Mouse (Mus musculus): ENCODE measurements at regions not wholly inside any gene's neighbourhood (a gene's known extent, or its start where the extent isn't known, plus 50 kb on each side); places are given as distances from the start of the nearest gene placed in this dataset.
A peak's percentile ranks its signal among the peaks of the same experiment; 100 is the strongest.

DNA sequence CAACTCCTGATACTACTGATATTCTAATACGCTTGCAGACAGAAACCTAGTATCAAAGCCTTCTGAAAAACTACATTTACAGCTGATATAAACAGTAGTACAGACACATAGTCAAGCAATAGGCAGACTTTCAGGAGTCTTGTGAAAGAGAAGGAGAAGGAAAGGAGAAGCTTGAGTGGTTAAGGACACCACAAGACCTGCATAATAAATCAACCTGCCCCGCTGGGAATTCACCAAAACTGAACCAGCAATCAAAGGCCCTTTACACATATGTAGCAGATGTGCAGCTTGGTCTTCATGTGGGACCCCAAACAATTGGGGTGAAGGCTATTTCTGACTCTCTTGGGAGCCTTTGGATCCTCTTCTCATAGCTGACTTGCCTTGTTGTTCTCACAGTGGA, 1345.5 kb upstream of the Zeb2 start:
- no peaks in the 10 kb centered on the region for H3K36me3 ChIP-seq (replicated peaks)
- 84% methylated on average over 2 of the region's 2 CpGs for WGBS
- no peaks in the 10 kb centered on the region for H3K4me1 ChIP-seq
- no peaks in the 10 kb centered on the region for H3K9me3 ChIP-seq
- H3K27me3 ChIP-seq (replicated peaks; ENCODE audit: low read depth, poor library complexity, severe bottlenecking): no peaks in the 10 kb centered on the region
- no peak for DNase-seq (ENCODE audit: low spot score)
- no peak overlapping the region for H3K4me3 ChIP-seq
- no peak overlapping the region for H3K27ac ChIP-seq (replicated peaks)

DNA sequence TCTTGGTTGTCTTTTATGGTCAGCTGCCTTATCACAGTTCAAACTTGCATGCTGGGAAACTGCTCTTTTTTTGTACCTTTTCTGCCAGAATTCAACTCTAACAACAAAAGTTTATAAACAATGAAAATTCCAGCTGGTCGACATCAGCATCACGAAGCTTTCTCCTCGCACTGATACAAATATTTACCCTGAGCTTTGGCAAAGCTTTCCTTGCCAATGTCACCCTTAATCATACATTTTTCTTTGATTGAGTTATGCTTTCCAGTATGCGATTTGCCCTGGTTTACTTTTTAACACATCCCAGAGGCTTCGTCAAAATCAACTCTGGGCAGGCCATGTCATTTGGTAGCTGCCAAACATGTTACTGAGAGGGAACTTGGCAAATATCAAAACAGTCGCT, 1333.5 kb upstream of the Zeb2 start:
- Histone ChIP-seq H3K4me3 (no peak overlapping the region), H3K36me3 (replicated peaks) (no peaks in the 10 kb centered on the region), H3K4me1 (no peaks in the 10 kb centered on the region), H3K27ac (replicated peaks) (no peak overlapping the region), H3K27me3 (replicated peaks; ENCODE audit: low read depth, poor library complexity, severe bottlenecking) (no peaks in the 10 kb centered on the region; the same call in 1 of the 2 replicates), H3K9me3 (no peaks in the 10 kb centered on the region)
- no peak for DNase-seq (ENCODE audit: low spot score)
- WGBS: 76% methylated on average over 6 of the region's 6 CpGs

DNA sequence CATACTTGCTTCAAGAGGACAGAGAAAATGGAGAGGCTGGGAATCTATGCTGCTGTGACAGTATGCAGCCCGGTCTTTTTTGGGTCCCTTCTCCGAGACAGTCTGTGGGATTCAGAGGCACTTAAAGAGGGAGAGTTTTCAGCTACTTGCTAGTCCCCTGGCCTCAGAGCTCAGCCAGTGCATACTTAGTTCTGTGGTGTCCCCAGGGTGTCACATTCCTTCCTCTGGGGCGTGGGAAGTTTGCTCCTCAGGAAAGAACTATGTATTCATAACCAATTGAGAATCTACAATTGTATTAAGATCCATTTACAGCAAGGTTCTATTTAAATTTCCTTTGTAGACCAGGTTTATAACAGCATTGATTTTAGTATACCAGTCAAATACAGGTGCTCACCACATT, 1328.1 kb upstream of the Zeb2 start:
- Histone ChIP-seq H3K36me3 (replicated peaks) (no peaks in the 10 kb centered on the region), H3K9me3 (no peaks in the 10 kb centered on the region), H3K4me1 (peaks cover 24% of the 10 kb centered on the region), H3K27ac (replicated peaks) (no peak overlapping the region), H3K27me3 (replicated peaks; ENCODE audit: low read depth, poor library complexity, severe bottlenecking) (no peaks in the 10 kb centered on the region; the same call in 1 of the 2 replicates), H3K4me3 (no peak overlapping the region)
- DNase-seq (ENCODE audit: low spot score): no peak
- 61% methylated on average over 3 of the region's 3 CpGs for WGBS

DNA sequence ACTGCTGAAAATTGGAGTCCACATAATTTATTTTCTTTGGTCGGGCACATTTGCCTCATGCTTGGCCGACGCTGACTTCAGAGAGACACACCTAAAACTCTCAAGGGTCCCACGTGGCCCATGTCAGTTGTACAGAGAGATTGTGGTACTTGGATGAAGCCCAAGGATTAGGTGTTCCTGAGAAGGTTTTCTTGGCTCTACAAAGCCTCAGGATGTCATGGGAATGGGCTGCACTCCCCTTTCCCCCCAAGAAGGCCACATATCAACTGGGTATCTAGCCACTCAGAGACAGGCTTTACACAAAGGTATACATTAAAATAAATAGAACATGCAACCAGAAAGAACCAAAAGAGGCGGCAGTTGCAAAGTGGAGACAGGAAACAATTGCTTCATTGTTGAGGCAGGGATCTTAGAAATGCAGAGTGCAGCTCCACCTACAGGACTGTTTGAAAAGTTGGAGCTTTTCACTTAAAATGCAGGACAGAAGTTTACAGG, 1326.5 kb upstream of the Zeb2 start:
- Histone ChIP-seq H3K36me3 (replicated peaks) (no peaks in the 10 kb centered on the region), H3K9me3 (no peaks in the 10 kb centered on the region), H3K27me3 (replicated peaks; ENCODE audit: low read depth, poor library complexity, severe bottlenecking) (no peaks in the 10 kb centered on the region; the same call in 1 of the 2 replicates), H3K4me3 (no peak overlapping the region), H3K27ac (replicated peaks) (peak overlapping the region; percentile 70), H3K4me1 (peaks cover 24% of the 10 kb centered on the region)
- peak; percentile 62 for DNase-seq (ENCODE audit: low spot score)
- WGBS: 23% methylated on average over 5 of the region's 5 CpGs

DNA sequence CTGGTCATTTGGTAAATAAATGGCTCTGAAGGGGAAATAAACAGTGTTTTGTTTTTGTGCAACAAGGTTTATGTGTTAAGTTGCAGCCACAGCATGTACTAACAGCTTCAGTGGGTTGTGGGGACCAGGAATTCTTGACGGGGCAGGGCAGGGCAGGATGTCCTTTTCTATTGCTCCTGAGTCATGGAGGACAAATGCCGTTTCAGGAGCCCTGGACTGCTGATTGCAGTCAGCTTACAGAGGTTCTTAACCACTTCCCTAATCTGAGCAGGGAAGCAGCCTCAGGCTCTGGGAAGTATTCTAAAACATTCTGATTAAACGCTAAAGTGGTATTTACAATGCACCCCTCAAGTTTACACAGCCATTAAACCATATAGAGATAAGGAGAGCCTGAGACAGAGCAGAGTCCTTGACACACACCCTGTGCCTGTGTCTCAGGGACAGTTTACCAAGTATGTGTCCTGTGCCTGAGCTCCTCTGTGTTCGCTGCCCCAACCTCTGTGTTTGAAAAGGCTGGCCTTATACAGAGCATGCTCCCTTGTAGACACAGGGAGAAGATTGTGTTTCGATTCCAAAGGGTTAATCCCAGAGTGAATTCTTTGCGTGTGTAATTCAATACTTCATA, 1326.0 kb upstream of the Zeb2 start:
- DNase-seq (ENCODE audit: low spot score): peak; percentile 19
- Histone ChIP-seq H3K27ac (replicated peaks) (peak overlapping the region; percentile 70), H3K36me3 (replicated peaks) (no peaks in the 10 kb centered on the region), H3K9me3 (no peaks in the 10 kb centered on the region), H3K4me1 (peaks cover 24% of the 10 kb centered on the region), H3K27me3 (replicated peaks; ENCODE audit: low read depth, poor library complexity, severe bottlenecking) (no peaks in the 10 kb centered on the region; the same call in 1 of the 2 replicates), H3K4me3 (no peak overlapping the region)
- WGBS: 38% methylated on average over 6 of the region's 6 CpGs

DNA sequence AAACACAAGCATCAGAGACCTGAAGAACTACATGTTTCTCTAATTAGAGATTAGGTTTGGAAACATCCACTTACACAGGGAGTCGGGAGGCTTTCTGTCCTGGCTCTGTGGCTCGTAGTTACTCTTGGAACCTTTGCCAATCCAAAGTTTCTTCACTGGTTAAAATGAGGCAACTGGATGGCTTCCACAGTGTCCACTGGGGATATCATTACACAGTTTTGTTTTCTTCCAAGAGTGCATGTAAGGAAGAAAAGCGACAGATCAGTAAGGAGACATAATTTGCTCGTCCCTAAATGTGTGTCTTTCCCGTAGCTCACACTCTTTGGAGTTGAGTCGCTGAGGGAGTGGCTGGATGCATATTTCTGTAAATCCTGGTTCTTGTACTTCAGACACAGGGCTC, 1325.4 kb upstream of the Zeb2 start:
- Histone ChIP-seq H3K4me1 (peaks cover 24% of the 10 kb centered on the region), H3K27me3 (replicated peaks; ENCODE audit: low read depth, poor library complexity, severe bottlenecking) (no peaks in the 10 kb centered on the region; the same call in 1 of the 2 replicates), H3K27ac (replicated peaks) (no peak overlapping the region), H3K36me3 (replicated peaks) (no peaks in the 10 kb centered on the region), H3K9me3 (no peaks in the 10 kb centered on the region), H3K4me3 (no peak overlapping the region)
- no peak for DNase-seq (ENCODE audit: low spot score)
- 70% methylated on average over 6 of the region's 6 CpGs for WGBS

DNA sequence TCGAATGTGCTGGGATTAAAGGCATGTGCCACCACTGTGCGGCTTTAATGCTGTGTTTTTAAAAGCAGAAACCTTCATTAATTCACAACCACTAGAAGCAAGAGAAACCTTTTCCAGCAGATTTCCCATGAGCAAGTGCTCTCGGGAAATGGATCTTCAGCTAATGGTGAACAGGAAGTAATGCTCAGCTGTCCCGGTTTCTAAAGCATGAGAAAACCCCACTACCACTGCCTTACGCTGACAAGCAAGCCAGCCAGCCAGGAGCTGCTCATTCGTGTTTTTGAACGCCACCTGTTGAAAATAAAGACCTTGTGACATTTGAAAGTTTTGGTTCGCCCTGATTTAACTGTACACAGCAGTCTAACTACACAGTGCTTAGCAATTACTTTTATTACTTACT, 1324.7 kb upstream of the Zeb2 start:
- Histone ChIP-seq H3K27me3 (replicated peaks; ENCODE audit: low read depth, poor library complexity, severe bottlenecking) (no peaks in the 10 kb centered on the region; the same call in 1 of the 2 replicates), H3K4me1 (peaks cover 24% of the 10 kb centered on the region), H3K9me3 (no peaks in the 10 kb centered on the region), H3K4me3 (no peak overlapping the region), H3K36me3 (replicated peaks) (no peaks in the 10 kb centered on the region), H3K27ac (replicated peaks) (no peak overlapping the region)
- no peak for DNase-seq (ENCODE audit: low spot score)
- 88% methylated on average over 8 of the region's 8 CpGs for WGBS

DNA sequence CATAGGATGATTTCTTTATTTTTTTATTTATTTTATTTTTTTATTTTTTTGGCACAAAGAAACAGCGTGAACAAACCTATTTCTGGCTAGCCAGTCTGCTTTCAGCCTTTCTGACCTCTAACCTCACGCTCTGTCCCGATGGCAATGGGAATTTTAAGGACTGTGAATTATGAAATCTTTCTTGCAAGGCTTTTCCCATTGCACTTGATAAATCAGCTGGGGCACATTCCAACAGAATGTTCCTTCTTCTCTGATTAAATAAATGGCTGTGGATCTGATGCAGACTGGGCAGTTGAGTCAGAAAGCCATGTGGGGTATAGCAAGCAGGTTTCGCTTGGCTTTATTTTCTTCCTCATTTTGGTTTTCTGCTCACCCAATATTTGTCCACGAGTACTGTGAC, 1324.2 kb upstream of the Zeb2 start:
- Histone ChIP-seq H3K27ac (replicated peaks) (no peak overlapping the region), H3K27me3 (replicated peaks; ENCODE audit: low read depth, poor library complexity, severe bottlenecking) (no peaks in the 10 kb centered on the region; the same call in 1 of the 2 replicates), H3K4me3 (no peak overlapping the region), H3K9me3 (no peaks in the 10 kb centered on the region), H3K36me3 (replicated peaks) (no peaks in the 10 kb centered on the region), H3K4me1 (peaks cover 24% of the 10 kb centered on the region)
- 92% methylated on average over 5 of the region's 5 CpGs for WGBS
- DNase-seq (ENCODE audit: low spot score): no peak

DNA sequence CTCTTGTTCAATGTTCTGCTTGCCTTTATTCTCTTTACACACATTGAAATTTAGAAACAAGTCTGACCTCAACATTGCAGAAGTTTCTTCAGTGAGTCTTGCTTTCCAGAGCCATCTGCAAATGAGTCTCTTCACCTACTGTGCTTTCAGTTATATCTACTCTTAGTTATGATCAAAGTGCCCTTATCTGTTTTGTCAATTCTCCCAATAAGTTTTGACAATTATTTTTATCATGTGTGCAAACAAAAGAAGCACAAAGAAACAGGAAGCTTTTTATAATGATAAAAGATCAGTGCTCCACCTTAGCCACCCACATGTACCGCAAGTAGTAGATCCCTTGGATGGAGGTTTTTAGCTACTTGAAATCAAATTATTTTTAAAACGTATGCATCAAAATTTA, 1322.8 kb upstream of the Zeb2 start:
- Histone ChIP-seq H3K4me3 (no peak overlapping the region), H3K9me3 (no peaks in the 10 kb centered on the region), H3K4me1 (peaks cover 24% of the 10 kb centered on the region), H3K27me3 (replicated peaks; ENCODE audit: low read depth, poor library complexity, severe bottlenecking) (no peaks in the 10 kb centered on the region), H3K36me3 (replicated peaks) (no peaks in the 10 kb centered on the region), H3K27ac (replicated peaks) (no peak overlapping the region)
- 89% methylated on average over 2 of the region's 2 CpGs for WGBS
- DNase-seq (ENCODE audit: low spot score): no peak

DNA sequence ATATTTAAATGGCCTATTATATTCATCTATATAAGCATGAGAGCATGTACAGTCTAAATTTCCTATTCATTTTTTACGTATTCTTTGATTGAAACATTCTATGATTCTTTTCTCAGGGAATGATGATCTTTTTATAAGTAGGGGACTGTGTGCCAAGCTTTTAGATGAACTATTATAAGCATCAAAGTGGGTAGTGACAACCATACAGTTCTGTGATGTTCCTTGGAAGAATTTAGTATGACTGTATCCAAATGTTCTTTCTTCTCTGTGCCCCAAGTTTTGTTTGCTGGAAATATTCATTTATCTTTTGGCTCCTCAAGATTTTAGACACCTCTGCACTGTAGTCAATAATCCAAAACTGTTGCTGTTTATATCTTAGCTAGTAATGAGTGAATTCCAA, 1301.1 kb upstream of the Zeb2 start:
- WGBS: 93% methylated on average over 1 of the region's 1 CpGs
- H3K27me3 ChIP-seq (replicated peaks; ENCODE audit: low read depth, poor library complexity, severe bottlenecking): no peaks in the 10 kb centered on the region
- H3K27ac ChIP-seq (replicated peaks): no peak overlapping the region
- no peaks in the 10 kb centered on the region for H3K36me3 ChIP-seq (replicated peaks)
- no peaks in the 10 kb centered on the region for H3K4me1 ChIP-seq
- H3K4me3 ChIP-seq: no peak overlapping the region
- H3K9me3 ChIP-seq: no peaks in the 10 kb centered on the region
- DNase-seq (ENCODE audit: low spot score): no peak

DNA sequence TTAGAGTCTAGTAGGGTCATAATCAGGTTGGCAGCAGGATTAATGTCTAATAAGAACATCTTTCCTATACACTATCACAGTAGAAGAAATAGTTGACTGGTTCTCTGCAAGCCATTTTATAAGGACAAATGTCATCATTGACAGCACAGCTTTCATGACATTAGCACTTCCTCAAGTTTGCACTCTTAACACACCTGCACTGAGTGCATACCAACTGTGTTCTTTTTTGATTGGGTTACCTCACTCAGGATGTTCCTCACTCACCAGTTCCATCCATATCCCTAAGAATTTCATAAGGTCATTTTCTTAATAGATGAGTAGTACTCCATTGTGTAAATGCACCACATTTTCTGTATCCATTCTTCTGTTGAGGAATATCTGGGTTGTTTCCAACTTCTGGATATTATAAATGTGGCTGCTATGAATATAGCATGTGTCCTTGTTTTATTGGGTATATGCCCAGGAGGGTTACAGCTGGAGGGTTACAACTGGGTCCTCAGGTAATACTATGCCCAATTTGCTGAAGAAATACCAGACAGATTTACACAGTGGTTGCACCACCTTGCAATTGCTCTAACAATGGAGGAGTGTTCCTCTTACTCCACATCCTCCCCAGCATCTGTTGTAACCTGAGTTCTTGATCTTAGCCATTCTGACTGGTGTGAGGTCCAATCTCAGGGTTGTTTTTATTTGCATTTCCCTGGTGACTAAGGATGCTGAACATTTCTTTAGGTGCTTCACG, 1285.3 kb upstream of the Zeb2 start:
- Histone ChIP-seq H3K4me1 (no peaks in the 10 kb centered on the region), H3K36me3 (replicated peaks) (no peaks in the 10 kb centered on the region), H3K4me3 (no peak overlapping the region), H3K9me3 (no peaks in the 10 kb centered on the region), H3K27ac (replicated peaks) (no peak overlapping the region), H3K27me3 (replicated peaks; ENCODE audit: low read depth, poor library complexity, severe bottlenecking) (no peaks in the 10 kb centered on the region)
- DNase-seq (ENCODE audit: low spot score): no peak
- WGBS: 77% methylated on average over 1 of the region's 1 CpGs

DNA sequence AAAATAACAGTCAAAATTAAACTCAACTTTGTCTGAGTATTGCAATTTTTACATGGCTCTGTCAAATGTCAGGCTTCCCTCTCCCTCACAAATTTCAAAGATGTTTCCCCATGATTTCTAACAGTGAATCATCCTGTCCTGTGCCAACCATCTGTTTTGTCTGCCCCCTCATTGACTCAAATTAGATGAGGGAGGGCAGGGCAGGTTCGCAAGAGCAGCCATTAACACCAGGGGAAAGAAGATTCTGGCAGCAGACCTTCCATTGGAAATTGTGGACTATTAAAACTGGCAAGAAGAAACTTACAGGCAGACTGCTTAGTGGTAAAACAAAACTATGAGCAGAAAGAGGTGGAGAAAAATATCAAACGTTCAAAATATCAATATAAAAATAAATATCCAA, 1277.0 kb upstream of the Zeb2 start:
- Histone ChIP-seq H3K36me3 (replicated peaks) (no peaks in the 10 kb centered on the region), H3K27ac (replicated peaks) (no peak overlapping the region), H3K4me3 (no peak overlapping the region), H3K27me3 (replicated peaks; ENCODE audit: low read depth, poor library complexity, severe bottlenecking) (no peaks in the 10 kb centered on the region), H3K4me1 (no peaks in the 10 kb centered on the region), H3K9me3 (no peaks in the 10 kb centered on the region)
- no peak for DNase-seq (ENCODE audit: low spot score)
- WGBS: 83% methylated on average over 2 of the region's 2 CpGs

DNA sequence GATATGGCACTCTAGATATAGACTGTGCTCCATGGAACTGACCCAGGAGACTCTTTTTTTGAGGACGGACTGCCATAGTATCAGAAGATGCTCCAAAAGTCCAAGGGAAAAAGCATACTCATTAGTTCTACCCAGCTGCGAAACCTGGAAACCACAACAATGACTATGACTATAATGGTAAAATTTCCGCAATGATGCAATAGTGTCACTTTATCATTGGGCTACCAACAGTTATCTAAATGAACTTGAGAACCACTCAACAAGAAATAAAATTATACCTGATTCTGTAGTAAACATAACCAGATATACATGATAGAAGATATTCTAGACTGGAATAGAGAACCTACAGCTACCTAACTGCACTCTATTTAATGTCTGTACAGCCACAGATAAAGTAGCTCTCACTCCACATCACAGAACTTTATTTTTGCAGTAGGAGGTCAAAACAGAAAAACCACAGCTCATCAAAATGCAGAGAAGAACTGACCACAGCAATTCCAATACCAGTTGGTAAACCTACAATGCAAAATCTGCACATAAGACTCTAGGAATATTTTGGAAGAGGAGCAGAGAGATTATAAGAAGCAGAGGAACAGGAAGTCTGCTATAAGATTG, 1255.8 kb upstream of the Zeb2 start:
- Histone ChIP-seq H3K27me3 (replicated peaks; ENCODE audit: low read depth, poor library complexity, severe bottlenecking) (no peaks in the 10 kb centered on the region), H3K36me3 (replicated peaks) (no peaks in the 10 kb centered on the region), H3K4me1 (no peaks in the 10 kb centered on the region), H3K27ac (replicated peaks) (no peak overlapping the region), H3K4me3 (no peak overlapping the region), H3K9me3 (no peaks in the 10 kb centered on the region)
- DNase-seq (ENCODE audit: low spot score): no peak
- 97% methylated on average over 3 of the region's 3 CpGs for WGBS

Data from embryonic facial prominence, embryonic 10.5 days (tissue).